Mouse (Mus musculus): ENCODE measurements around the gene Psmb3.

DNA sequence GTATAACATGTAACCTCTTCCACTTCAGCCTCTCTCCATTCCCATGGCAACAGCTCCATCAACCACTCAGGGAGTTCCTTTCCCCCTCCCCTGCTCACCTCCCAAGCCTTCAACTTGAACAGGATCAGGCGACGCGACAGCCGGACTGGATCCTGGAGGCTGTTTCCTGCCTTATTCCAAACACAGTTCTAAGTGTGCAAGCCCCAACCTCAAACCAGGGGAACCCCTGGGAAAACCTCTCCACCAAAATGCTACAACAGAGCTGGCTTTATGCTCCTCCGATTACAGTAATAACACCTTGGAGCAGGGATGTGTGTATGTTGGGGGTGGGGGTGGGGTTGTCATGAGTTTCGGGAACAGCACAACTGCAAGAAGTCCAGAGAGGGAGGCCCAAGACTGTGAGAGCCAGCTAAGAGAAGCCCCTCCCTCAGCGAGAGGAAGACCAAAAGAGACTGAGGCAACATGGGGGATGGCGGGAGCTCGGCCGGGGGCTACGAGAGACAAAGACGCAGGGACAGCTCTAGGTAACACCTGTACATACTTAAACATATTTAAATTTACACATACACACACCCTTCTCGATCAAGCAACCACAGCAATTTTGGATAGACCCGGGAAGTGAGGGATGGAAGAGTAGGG, 5.2 kb upstream of the Psmb3 start:
- TF ChIP-seq CTCF (IDR thresholded peaks at IDR 0.05; ENCODE audit: insufficient read depth, low read length) (no peak), POLR2A (IDR thresholded peaks at IDR 0.05; ENCODE audit: borderline replicate concordance, extremely low read depth, low read depth, low read length) (no peak)

Measured in lung, adult 2 months (tissue).